Mouse (Mus musculus) forebrain, embryonic 11.5 days (tissue): ENCODE results near the gene Rasl12. TPM values are rescaled to one million over a fixed set of nuclear protein-coding genes. Genes with fewer than 3 reads are reported as not detected.

Source experiments
- ATAC-seq: fragments of 200-750 bp; cut with Nextera tagmentation; replicated peaks from 2 replicates; pipeline ENCODE4 v1.8.0; 2017; ENCODE audit warnings: moderate TSS enrichment; ENCODE audit not compliant: low FRiP score
- DNase-seq: peaks from one replicate; pipeline ENCODE4 v3.0.0-alpha.2; 2017; ENCODE audit warnings: low spot score
- H3K27ac ChIP-seq: fragments of 300-500 bp; sonication (generic); 2 replicates; pipeline ENCODE4 v1.5.1; 2014; ENCODE audit warnings: low read depth, low read length
- H3K27me3 ChIP-seq: fragments of 300-500 bp; sonication (generic); 2 replicates; pipeline ENCODE4 v1.6.1; 2014; ENCODE audit warnings: mild to moderate bottlenecking, low read length, mixed read lengths; ENCODE audit not compliant: control insufficient read depth, insufficient read depth
- H3K36me3 ChIP-seq: fragments of 300-500 bp; sonication (generic); 2 replicates; pipeline ENCODE4 v1.6.1; 2014; ENCODE audit warnings: mild to moderate bottlenecking, low read length, moderate library complexity, mixed read lengths; ENCODE audit not compliant: control insufficient read depth, insufficient read depth
- H3K4me1 ChIP-seq: fragments of 300-500 bp; sonication (generic); replicated peaks from 2 replicates; pipeline ENCODE4 v1.6.1; 2014; ENCODE audit warnings: low read length, mixed read lengths; ENCODE audit not compliant: control insufficient read depth, insufficient read depth
- H3K4me2 ChIP-seq: fragments of 300-500 bp; sonication (generic); 2 replicates; pipeline ENCODE4 v1.6.1; 2014; ENCODE audit warnings: low read depth, mild to moderate bottlenecking, low read length, moderate library complexity, mixed read lengths; ENCODE audit not compliant: severe bottlenecking
- H3K4me3 ChIP-seq: fragments of 300-500 bp; sonication (generic); 2 replicates; pipeline ENCODE4 v1.5.1; 2014; ENCODE audit warnings: low read depth, low read length
- H3K9ac ChIP-seq: fragments of 300-500 bp; sonication (generic); 2 replicates; pipeline ENCODE4 v1.6.1; 2014; ENCODE audit warnings: low read length
- H3K9me3 ChIP-seq: fragments of 300-500 bp; sonication (generic); 2 replicates; pipeline ENCODE4 v1.6.1; 2016; ENCODE audit warnings: low read length, mixed read lengths; ENCODE audit not compliant: control insufficient read depth
- WGBS: fragments of 180-500 bp; shearing (Covaris S2); extraction: QIAGEN DNeasy Blood & Tissue Kit; methylation state at CpG from one replicate; pipeline ENCODE4 v1.1.7; 2014; 5-methylcytosine and 5-hydroxymethylcytosine counted together
- polyA plus RNA-seq: library from polyadenylated mRNA; unstranded; fragments of >200 nt; fragmentation: Nextera tagmentation; extraction: Ambion mirVana; gene quantifications from 2 replicates; pipeline ENCODE4 v1.2.1, GENCODE M21; 2014

Gene Rasl12
- polyA plus RNA-seq, 1 experiment from 2014 or later = 7.2 TPM

DNA sequence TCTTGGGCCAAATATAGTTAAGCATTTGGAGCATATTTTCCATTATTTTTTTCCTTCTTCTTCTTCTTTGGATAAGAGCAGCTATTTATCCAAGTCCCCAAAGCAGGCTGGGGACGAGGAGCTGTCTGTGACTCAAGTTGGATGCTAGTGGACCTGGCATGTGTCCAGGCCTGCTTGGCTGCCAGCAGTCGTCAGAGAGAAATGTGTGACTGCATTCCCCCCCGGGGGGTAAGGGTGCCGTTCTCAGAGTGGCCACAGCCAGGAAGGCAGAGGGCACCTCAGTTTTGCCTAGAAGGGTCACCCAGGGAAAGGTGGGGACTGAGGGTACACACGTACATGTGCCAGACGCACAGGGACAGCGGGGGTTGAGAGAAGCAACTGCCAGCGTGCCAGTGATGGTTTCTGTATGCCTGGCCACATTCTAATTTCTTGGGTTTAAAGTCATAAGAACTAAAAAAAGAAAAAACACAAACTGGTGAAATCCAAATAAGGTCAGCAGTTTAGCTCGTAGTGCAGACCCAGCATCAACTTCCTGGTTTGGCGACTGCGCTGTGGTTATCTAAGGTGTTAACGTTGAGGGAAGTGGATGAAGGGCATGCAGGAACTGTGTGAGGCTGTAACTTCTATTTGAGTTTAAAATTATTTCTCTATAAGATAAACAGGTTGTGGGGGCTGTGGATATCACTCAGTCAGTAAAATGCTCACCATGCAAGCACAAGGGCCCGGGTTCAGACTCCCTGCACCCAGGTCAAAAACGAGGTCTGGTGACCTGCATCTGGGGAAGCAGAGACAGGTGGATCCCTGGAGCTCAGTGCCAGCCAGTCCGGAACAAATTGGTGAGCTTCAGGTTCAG is 6.3 kb downstream of the Rasl12 start:
- H3K4me2 ChIP-seq = no peak overlapping the region
- WGBS = 80% methylated on average over 15 of the region's 15 CpGs
- no peak overlapping the region for H3K4me3 ChIP-seq
- DNase-seq (no peak), ATAC-seq (no peak)
- H3K27ac ChIP-seq = no peak overlapping the region
- no peaks in the 10 kb centered on the region for H3K36me3 ChIP-seq
- H3K4me1 ChIP-seq = no peaks in the 10 kb centered on the region
- no peak overlapping the region for H3K9ac ChIP-seq
- no peaks in the 10 kb centered on the region for H3K27me3 ChIP-seq
- H3K9me3 ChIP-seq = no peaks in the 10 kb centered on the region

DNA sequence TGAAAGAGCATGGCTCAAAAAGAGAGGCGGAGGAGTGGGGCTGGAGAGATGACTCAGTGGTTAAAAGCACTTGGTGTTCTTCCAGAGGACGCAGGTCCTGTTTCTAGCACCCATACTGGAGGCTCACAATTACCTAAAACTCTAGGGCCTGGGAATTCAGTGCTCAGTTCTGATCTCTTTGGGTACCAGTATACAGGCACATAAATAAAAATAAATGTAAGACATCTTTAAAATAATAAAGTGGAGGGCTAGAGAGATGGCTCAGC is 6.8 kb downstream of the Rasl12 start:
- ATAC-seq = no peak
- H3K36me3 ChIP-seq = no peaks in the 10 kb centered on the region
- DNase-seq = no peak
- WGBS = 91% methylated on average over 2 of the region's 2 CpGs
- no peak overlapping the region for H3K27ac ChIP-seq
- H3K4me2 ChIP-seq = no peak overlapping the region
- no peaks in the 10 kb centered on the region for H3K27me3 ChIP-seq
- no peak overlapping the region for H3K9ac ChIP-seq
- no peaks in the 10 kb centered on the region for H3K9me3 ChIP-seq
- no peaks in the 10 kb centered on the region for H3K4me1 ChIP-seq
- H3K4me3 ChIP-seq = no peak overlapping the region

DNA sequence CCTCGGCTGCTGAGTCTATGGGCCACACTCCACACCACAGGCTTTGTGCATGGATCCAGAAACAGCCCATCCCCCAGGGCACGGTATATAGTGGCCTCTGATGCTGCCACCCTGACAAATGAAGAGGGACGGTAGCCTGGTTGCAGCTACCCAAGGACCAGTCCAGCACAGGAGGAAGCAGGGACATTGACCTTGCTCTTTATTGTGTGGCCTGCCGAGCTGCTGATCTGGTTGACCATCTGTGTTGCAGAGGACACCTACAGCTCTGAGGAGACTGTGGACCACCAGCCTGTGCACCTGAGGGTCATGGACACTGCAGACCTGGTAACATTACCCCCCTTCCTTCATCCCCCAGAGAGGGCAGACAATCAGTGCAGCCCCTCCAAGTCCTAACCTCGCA is 9.0 kb downstream of the Rasl12 start:
- Histone ChIP-seq H3K4me1 (no peaks in the 10 kb centered on the region), H3K9ac (no peak overlapping the region), H3K9me3 (no peaks in the 10 kb centered on the region), H3K27ac (no peak overlapping the region), H3K4me3 (no peak overlapping the region), H3K27me3 (no peaks in the 10 kb centered on the region), H3K36me3 (no peaks in the 10 kb centered on the region), H3K4me2 (no peak overlapping the region)
- no peak for DNase-seq
- WGBS = 81% methylated on average over 5 of the region's 5 CpGs
- no peak for ATAC-seq

DNA sequence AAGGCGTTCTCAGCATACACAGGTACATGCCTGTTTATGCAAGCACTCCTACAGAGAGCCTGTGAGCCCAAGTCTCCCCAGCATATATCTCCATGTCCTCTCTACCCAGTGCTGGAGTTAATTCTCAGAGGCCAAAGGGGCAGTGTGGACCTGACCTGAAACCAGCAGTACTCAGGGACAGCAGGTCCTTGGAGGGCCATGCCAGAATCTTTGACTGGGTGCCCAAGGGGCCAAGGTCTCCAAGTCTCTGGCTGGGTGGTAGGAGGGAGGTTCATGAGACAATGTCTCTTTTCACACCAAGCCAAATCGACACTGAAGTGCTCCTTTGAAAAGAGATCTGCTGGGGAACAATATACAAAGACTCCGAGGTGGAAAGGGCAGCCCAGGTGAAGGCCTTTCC is 9.6 kb downstream of the Rasl12 start:
- H3K9ac ChIP-seq = no peak overlapping the region
- no peak overlapping the region for H3K27ac ChIP-seq
- H3K27me3 ChIP-seq = no peaks in the 10 kb centered on the region
- DNase-seq (no peak), ATAC-seq (no peak)
- H3K4me3 ChIP-seq = no peak overlapping the region
- H3K4me2 ChIP-seq = no peak overlapping the region
- H3K9me3 ChIP-seq = no peaks in the 10 kb centered on the region
- WGBS = 84% methylated on average over 3 of the region's 3 CpGs
- H3K36me3 ChIP-seq = no peaks in the 10 kb centered on the region
- no peaks in the 10 kb centered on the region for H3K4me1 ChIP-seq

GRCm38 (mm10) chr9:65408871-65409295 is 10.6 kb downstream of the Rasl12 start:
- no peaks in the 10 kb centered on the region for H3K4me1 ChIP-seq
- H3K9ac ChIP-seq = no peak overlapping the region
- H3K36me3 ChIP-seq = no peaks in the 10 kb centered on the region
- no peak for ATAC-seq
- no peaks in the 10 kb centered on the region for H3K27me3 ChIP-seq
- no peak overlapping the region for H3K27ac ChIP-seq
- 82% methylated on average over 5 of the region's 5 CpGs for WGBS
- H3K4me2 ChIP-seq = no peak overlapping the region
- H3K9me3 ChIP-seq = no peaks in the 10 kb centered on the region
- DNase-seq = no peak
- no peak overlapping the region for H3K4me3 ChIP-seq

GRCm38 (mm10) chr9:65410378-65410777 is 12.1 kb downstream of the Rasl12 start:
- no peak overlapping the region for H3K4me3 ChIP-seq
- H3K4me1 ChIP-seq = no peaks in the 10 kb centered on the region
- no peaks in the 10 kb centered on the region for H3K9me3 ChIP-seq
- DNase-seq (no peak), ATAC-seq (no peak)
- no peak overlapping the region for H3K27ac ChIP-seq
- WGBS = 94% methylated on average over 8 of the region's 8 CpGs
- H3K4me2 ChIP-seq = no peak overlapping the region
- no peaks in the 10 kb centered on the region for H3K36me3 ChIP-seq
- H3K9ac ChIP-seq = no peak overlapping the region
- H3K27me3 ChIP-seq = no peaks in the 10 kb centered on the region

DNA sequence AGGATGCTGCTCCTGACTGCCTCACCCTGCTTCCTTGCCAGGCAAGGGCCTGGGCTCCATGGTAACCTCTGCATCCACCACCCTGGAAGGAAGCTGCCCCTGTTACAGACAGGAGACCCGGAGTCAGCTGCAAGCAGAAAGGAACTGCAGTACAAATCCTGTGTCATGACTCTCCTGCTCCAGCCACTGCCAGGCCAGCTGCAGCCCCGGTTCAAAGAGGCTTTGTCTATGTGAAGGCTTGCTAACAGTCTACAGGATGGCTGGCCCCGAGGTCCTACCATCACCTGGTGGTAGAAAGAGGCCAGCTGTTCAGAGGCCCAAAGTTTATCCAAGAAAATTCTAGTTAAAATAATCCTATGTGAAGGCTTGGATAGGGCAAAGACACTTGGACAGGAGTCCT is 13.0 kb downstream of the Rasl12 start:
- no peak overlapping the region for H3K9ac ChIP-seq
- no peaks in the 10 kb centered on the region for H3K27me3 ChIP-seq
- no peak overlapping the region for H3K4me3 ChIP-seq
- WGBS = 77% methylated on average over 3 of the region's 3 CpGs
- DNase-seq (no peak), ATAC-seq (no peak)
- no peaks in the 10 kb centered on the region for H3K9me3 ChIP-seq
- H3K27ac ChIP-seq = no peak overlapping the region
- no peaks in the 10 kb centered on the region for H3K4me1 ChIP-seq
- H3K36me3 ChIP-seq = no peaks in the 10 kb centered on the region
- H3K4me2 ChIP-seq = no peak overlapping the region

DNA sequence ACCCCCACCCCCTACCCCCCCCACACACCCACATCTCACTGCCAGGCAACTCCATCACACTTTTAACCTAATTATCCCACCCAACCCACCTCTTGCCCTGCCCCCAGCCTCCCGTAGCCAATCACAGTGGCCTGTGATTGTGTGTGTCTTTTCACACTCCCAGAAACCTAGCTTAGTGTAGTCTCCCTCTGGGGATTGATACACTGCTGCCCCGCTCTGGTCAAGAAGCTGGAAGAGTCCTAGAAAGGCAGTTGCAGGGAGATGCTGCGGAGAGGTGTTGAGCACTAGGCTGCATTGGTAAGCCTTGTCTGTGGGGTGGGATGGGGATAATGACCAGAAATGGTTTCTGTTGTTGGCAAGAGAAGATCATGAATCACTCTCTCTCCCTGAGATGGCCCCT is 19.4 kb downstream of the Rasl12 start:
- H3K9me3 ChIP-seq = no peaks in the 10 kb centered on the region
- no peak overlapping the region for H3K9ac ChIP-seq
- H3K4me2 ChIP-seq = no peak overlapping the region
- H3K4me1 ChIP-seq = no peaks in the 10 kb centered on the region
- DNase-seq (no peak), ATAC-seq (0 out of 2 replicates have a peak, but pooled peaks have one; percentile 24)
- no peak overlapping the region for H3K27ac ChIP-seq
- H3K36me3 ChIP-seq = no peaks in the 10 kb centered on the region
- no peak overlapping the region for H3K4me3 ChIP-seq
- 49% methylated on average over 3 of the region's 3 CpGs for WGBS
- H3K27me3 ChIP-seq = no peaks in the 10 kb centered on the region

DNA sequence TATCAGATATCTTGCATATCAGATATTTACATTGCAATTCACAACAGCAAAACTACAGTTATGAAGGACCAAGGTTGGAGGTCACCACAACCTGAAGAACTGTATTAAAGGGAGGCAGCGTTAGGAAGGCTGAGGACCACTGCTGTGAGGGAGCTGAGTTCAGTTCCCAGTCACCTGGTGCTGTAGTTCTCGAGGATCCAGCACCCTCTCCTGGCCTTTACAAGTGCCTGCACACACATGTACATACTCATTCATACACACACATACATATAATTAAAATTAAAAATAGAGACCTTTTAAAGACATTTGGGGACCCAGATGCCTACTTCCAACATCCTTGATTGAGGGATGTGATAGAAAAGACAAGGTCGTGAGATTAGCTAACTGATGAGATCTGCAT is 21.3 kb downstream of the Rasl12 start:
- Histone ChIP-seq H3K4me3 (no peak overlapping the region), H3K9me3 (no peaks in the 10 kb centered on the region), H3K9ac (no peak overlapping the region), H3K27ac (no peak overlapping the region), H3K27me3 (no peaks in the 10 kb centered on the region), H3K4me1 (no peaks in the 10 kb centered on the region), H3K36me3 (no peaks in the 10 kb centered on the region), H3K4me2 (no peak overlapping the region)
- ATAC-seq (no peak), DNase-seq (no peak)
- WGBS = 74% methylated on average over 3 of the region's 3 CpGs
